Mouse (Mus musculus): ENCODE results near the gene Eif3i. TPM values are rescaled to one million over a fixed set of nuclear protein-coding genes. Genes with fewer than 3 reads are reported as not detected.
A peak's percentile ranks its signal among the peaks of the same experiment; 100 is the strongest.
"Not testable (repeated sequence)": the region's sequence is repeated elsewhere in the genome, so short reads cannot be mapped to it uniquely, and the experiment has no call there.

Eif3i gene
- total RNA-seq, 2 experiments from 2014 or later, result 125 to 129 TPM

- DNase-seq, result no peak
- intact Hi-C loops (cut with DNase I), result no loop called here
These were observed 22.8 kb downstream of the Eif3i start for GRCm38 (mm10) chr4:129577688-129578087.

- intact Hi-C loops (cut with DNase I), result no loop called here
- peak; percentile 69 to 73 for DNase-seq
These were observed 23.5 kb downstream of the Eif3i start for GRCm38 (mm10) chr4:129576863-129577491.

- no peak for DNase-seq
- intact Hi-C loops (cut with DNase I), result no loop called here
These were observed 25.1 kb downstream of the Eif3i start for GRCm38 (mm10) chr4:129575171-129575844.

- DNase-seq, result no peak
- intact Hi-C loops (cut with DNase I), result no loop called here
These were observed 27.0 kb downstream of the Eif3i start, which contains the start of gene Lck for GRCm38 (mm10) chr4:129573430-129573829. Gene Lck (minus strand): TSS chr4:129573641.

GRCm38 (mm10) chr4:129573093-129573370, 27.4 kb downstream of the Eif3i start:
- DNase-seq, result no peak
- intact Hi-C loops (cut with DNase I), result no loop called here

- no peak for DNase-seq
- intact Hi-C loops (cut with DNase I), result no loop called here
These were observed 28.0 kb downstream of the Eif3i start for GRCm38 (mm10) chr4:129572236-129573092.

GRCm38 (mm10) chr4:129571551-129572084, 28.8 kb downstream of the Eif3i start:
- intact Hi-C loops (cut with DNase I), result no loop called here
- no peak for DNase-seq

- intact Hi-C loops (cut with DNase I), result no loop called here
- no peak for DNase-seq
These were observed 30.4 kb downstream of the Eif3i start for GRCm38 (mm10) chr4:129570028-129570427.

GRCm38 (mm10) chr4:129568366-129568765, 32.1 kb downstream of the Eif3i start:
- intact Hi-C loops (cut with DNase I), result no loop called here
- DNase-seq, result no peak

GRCm38 (mm10) chr4:129565139-129565538, 35.3 kb downstream of the Eif3i start:
- no peak for DNase-seq
- intact Hi-C loops (cut with DNase I), result no loop called here

GRCm38 (mm10) chr4:129563718-129564117, 36.7 kb downstream of the Eif3i start:
- intact Hi-C loops (cut with DNase I), result no loop called here
- DNase-seq, result no peak

GRCm38 (mm10) chr4:129561184-129561583, 39.3 kb downstream of the Eif3i start:
- DNase-seq, result no peak
- intact Hi-C loops (cut with DNase I), result no loop called here

GRCm38 (mm10) chr4:129558321-129558955, 42.0 kb downstream of the Eif3i start:
- intact Hi-C loops (cut with DNase I), result no loop called here
- no peak for DNase-seq

- DNase-seq, result no peak
- intact Hi-C loops (cut with DNase I), result no loop called here
These were observed 43.1 kb downstream of the Eif3i start for GRCm38 (mm10) chr4:129557256-129557808.

GRCm38 (mm10) chr4:129556532-129557223, 43.8 kb downstream of the Eif3i start:
- intact Hi-C loops (cut with DNase I), result no loop called here
- DNase-seq, result peak; percentile 88 to 91

GRCm38 (mm10) chr4:129555862-129556531, 44.5 kb downstream of the Eif3i start:
- intact Hi-C loops (cut with DNase I), result no loop called here
- peak in 1 of 2 experiments; percentile 15 for DNase-seq

GRCm38 (mm10) chr4:129555421-129555861, 45.0 kb downstream of the Eif3i start:
- peak; percentile 31 to 52 for DNase-seq
- intact Hi-C loops (cut with DNase I), result no loop called here

- DNase-seq; intact Hi-C loops (cut with DNase I): not testable (repeated sequence)
These were observed 45.9 kb downstream of the Eif3i start for GRCm38 (mm10) chr4:129554512-129554911.

GRCm38 (mm10) chr4:129550295-129550694, 50.2 kb downstream of the Eif3i start:
- DNase-seq, result no peak
- intact Hi-C loops (cut with DNase I), result no loop called here
